21 mouse cellular contexts compared by ENCODE assay signal in the genomic region with DNA sequence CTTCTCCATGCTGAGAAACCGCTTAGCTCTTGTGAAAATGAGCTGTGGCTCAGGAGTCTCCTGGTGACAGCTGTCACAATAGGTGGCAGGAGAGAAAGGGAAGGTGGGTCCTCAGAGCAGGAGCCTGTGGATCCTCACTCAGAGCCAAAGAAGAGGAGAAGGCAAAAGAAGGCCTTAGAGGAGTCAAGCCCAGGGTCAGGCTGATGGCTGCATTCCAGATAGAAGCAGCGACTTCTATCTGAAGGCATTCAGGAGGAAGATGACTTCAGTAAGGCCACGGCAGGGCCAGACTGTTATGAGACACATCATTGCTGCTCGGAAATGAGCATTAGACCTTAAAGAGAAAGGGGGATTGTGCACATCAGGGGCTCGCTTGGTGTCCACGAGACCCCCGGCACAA. TPM values are rescaled to one million over a fixed set of nuclear protein-coding genes. Genes with fewer than 3 reads are reported as not detected.
DNase-seq lines count a peak whose midpoint lies in the region; ATAC-seq and TF ChIP-seq lines count a peak whose summit lies in the region.
"Had no signal": no experiment of that assay in that cellular context is flagged by ENCODE, and none has a peak within 500 bp of the region (broad histone marks: within the 10 kb centered on the region; RNA-seq: fewer than 3 reads in every experiment).

No protein-coding gene starts in this region.

- H3K27ac ChIP-seq in lung, postnatal 0 days (ENCODE audit: low read length), result no peak overlapping the region
- H3K27ac ChIP-seq in limb, embryonic 10.5 days, result peak overlapping the region; percentile 2; the same call in 1 of the 2 replicates
- H3K27ac ChIP-seq: embryonic facial prominence, embryonic 15.5 days; forebrain, embryonic 10.5 days; heart, embryonic 10.5 days; hindbrain, embryonic 14.5 days had no signal

- no peak for ATAC-seq in lung, postnatal 0 days
- ATAC-seq: forebrain, embryonic 14.5 days; intestine, postnatal 0 days had no signal

- no peaks in the 10 kb centered on the region for H3K9me3 ChIP-seq in lung, postnatal 0 days (ENCODE audit: low read length)
- no peaks in the 10 kb centered on the region for H3K9me3 ChIP-seq in limb, embryonic 10.5 days (replicated peaks)
- H3K9me3 ChIP-seq: embryonic facial prominence, embryonic 15.5 days; forebrain, embryonic 10.5 days; heart, embryonic 10.5 days had no signal

- no peak for TF ChIP-seq EP300 in lung, postnatal 0 days (IDR thresholded peaks at IDR 0.05)

- H3K36me3 ChIP-seq in lung, postnatal 0 days (ENCODE audit: insufficient read depth, low read length), result no peaks in the 10 kb centered on the region
- H3K36me3 ChIP-seq in limb, embryonic 10.5 days, result no peaks in the 10 kb centered on the region
- H3K36me3 ChIP-seq: embryonic facial prominence, embryonic 15.5 days; forebrain, embryonic 10.5 days; heart, embryonic 10.5 days had no signal

- no peak overlapping the region for H3K4me2 ChIP-seq in lung, postnatal 0 days (replicated peaks; ENCODE audit: low read depth, low read length)
- H3K4me2 ChIP-seq: embryonic facial prominence, embryonic 15.5 days; hindbrain, embryonic 14.5 days had no signal

- no peak for TF ChIP-seq CTCF in lung, postnatal 0 days (IDR thresholded peaks at IDR 0.05)

- H3K27me3 ChIP-seq in lung, postnatal 0 days (replicated peaks; ENCODE audit: insufficient read depth, low read length), result no peaks in the 10 kb centered on the region
- no peaks in the 10 kb centered on the region; the same call in 1 of the 2 replicates for H3K27me3 ChIP-seq in limb, embryonic 10.5 days (ENCODE audit: low read depth, poor library complexity, severe bottlenecking)
- H3K27me3 ChIP-seq: embryonic facial prominence, embryonic 15.5 days had no signal

- no peak overlapping the region for H3K9ac ChIP-seq in lung, postnatal 0 days (replicated peaks; ENCODE audit: low read depth)
- H3K9ac ChIP-seq: embryonic facial prominence, embryonic 15.5 days; hindbrain, embryonic 14.5 days had no signal

- no peaks in the 10 kb centered on the region for H3K4me1 ChIP-seq in lung, postnatal 0 days (ENCODE audit: insufficient read depth, low read depth, low read length)
- peaks cover 4% of the 10 kb centered on the region; the same call in 1 of the 2 replicates for H3K4me1 ChIP-seq in limb, embryonic 10.5 days
- H3K4me1 ChIP-seq: embryonic facial prominence, embryonic 15.5 days; forebrain, embryonic 10.5 days; heart, embryonic 10.5 days had no signal

- H3K4me3 ChIP-seq in lung, postnatal 0 days (ENCODE audit: low read depth, low read length), result no peak overlapping the region
- no peak overlapping the region for H3K4me3 ChIP-seq in limb, embryonic 10.5 days
- H3K4me3 ChIP-seq: embryonic facial prominence, embryonic 15.5 days; erythroblast, embryonic 14.5 days; forebrain, embryonic 10.5 days; heart, embryonic 10.5 days had no signal

- peak; percentile 14 for DNase-seq in adrenal gland, postnatal 14 days
- DNase-seq in adrenal gland, adult 8-10 months, result no peak
- DNase-seq in kidney, postnatal 10 days, result peak; percentile 48
- DNase-seq in kidney, adult 11 months, result no peak
- DNase-seq in lung, postnatal 0 days (ENCODE audit: low spot score), result peak; percentile 71
- DNase-seq in lung, postnatal 4 days, result no peak
- no peak for DNase-seq in limb, embryonic 10.5 days (ENCODE audit: low spot score)
- DNase-seq in layer of hippocampus, postnatal 25 days (ENCODE audit: extremely low spot score in 1 of 2, low spot score in 1 of 2), result no peak
- DNase-seq: cerebellum, adult 8-10 months; cerebellum, postnatal 14 days; embryo, embryonic 11 days; gastrocnemius, postnatal 36 days; heart, adult 18-20 months; heart, postnatal 14 days had no signal

- 53% methylated on average over 7 of the region's 7 CpGs for WGBS in lung, postnatal 0 days
- WGBS in limb, embryonic 10.5 days, result 89% methylated on average over 7 of the region's 7 CpGs

RNA-seq across cellular contexts. Expression of gene Mgat4a, which starts 11.2 kb away (rescaled TPM):
- total RNA-seq in adrenal gland, postnatal 14 days (2021), result 10.6 and 11.2 TPM in 2 replicates
- 1 to 10 TPM; 7.2 to 8.2 (median 8.0) TPM for total RNA-seq in adrenal gland, adult 8-10 months (2022)
- 5.4 and 6.0 TPM in 2 replicates for polyA plus RNA-seq in lung, postnatal 0 days (2015; fragmentation: Nextera tagmentation; extraction: Ambion mirVana)
- 3.0 and 4.2 TPM in 2 replicates for polyA plus RNA-seq in limb, embryonic 10.5 days (2016; fragmentation: Nextera tagmentation; extraction: Ambion mirVana)
- 10 to 100 TPM; 24.7 to 28.0 TPM for total RNA-seq in layer of hippocampus, postnatal 25 days (2021)

Comparison
In these comparisons a context has a peak if more than half of its experiments do, and no peak if none do; other contexts are left out.
1. DNase-seq: peak in adrenal gland, postnatal 14 days (single experiment), kidney, postnatal 10 days (single experiment) and lung, postnatal 0 days (single experiment); none in adrenal gland, adult 8-10 months (single experiment), kidney, adult 11 months (single experiment), lung, postnatal 4 days (0 of 2), limb, embryonic 10.5 days (single experiment) and layer of hippocampus, postnatal 25 days (0 of 2).